8 mouse cellular contexts compared by ENCODE assay signal in the genomic region with DNA sequence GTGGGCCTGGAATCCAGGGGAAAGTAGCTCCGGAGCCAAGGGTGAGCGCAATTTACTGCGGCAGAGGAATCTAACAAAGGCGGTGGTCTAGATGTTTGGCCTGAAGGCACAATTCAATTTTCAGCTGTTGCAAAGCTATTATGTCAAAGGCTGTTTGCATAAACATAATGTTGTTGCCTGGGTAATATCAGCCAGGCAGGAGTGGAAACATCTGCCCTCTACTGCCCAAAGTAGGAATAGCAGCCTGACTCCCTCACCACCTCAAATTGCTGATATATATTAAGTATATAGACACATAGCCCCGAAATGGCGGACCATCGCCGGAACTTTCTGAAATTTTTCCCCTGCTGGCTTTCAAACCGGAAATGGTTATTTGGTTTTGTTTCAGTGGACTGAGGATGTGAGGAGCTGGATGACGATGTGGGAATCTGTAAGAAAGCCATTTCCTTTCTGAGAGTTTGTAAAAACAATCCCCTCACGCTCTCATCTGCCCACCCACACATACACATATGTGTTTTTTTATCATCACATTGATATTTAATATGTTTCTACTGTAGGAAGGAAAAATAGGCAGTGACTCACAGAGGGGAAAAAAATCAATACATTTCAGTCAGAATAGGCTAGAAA.
DNase-seq lines count a peak whose midpoint lies in the region; ATAC-seq and TF ChIP-seq lines count a peak whose summit lies in the region.

No protein-coding gene starts in this region.

- no peak overlapping the region for H3K9ac ChIP-seq in heart, embryonic 14.5 days (ENCODE audit: low read length)
- H3K9ac ChIP-seq in liver, postnatal 0 days (replicated peaks): no peak overlapping the region

- ATAC-seq in heart, embryonic 14.5 days (ENCODE audit: insufficient number of reproducible peaks, insufficient read depth, low FRiP score, low read depth): no peak
- no peak for ATAC-seq in liver, postnatal 0 days
- peak; percentile 56; the same call in 1 of the 2 replicates for ATAC-seq in neutrophil, adult 5-6 weeks (ENCODE audit: extremely low read depth, insufficient number of reproducible peaks, low FRiP score, poor library complexity, severe bottlenecking)

- 0 out of 2 replicates have a peak overlapping the region, but pooled peaks have one; percentile 12 for H3K4me2 ChIP-seq in heart, embryonic 14.5 days (ENCODE audit: low read length)
- no peak overlapping the region for H3K4me2 ChIP-seq in liver, postnatal 0 days (ENCODE audit: low read depth, low read length)

- DNase-seq in CD8-positive naive resting alpha-beta T cell, adult 2 months (ENCODE audit: low read depth in 2 of 2, low spot score in 2 of 2): peak; percentile 30 to 44
- DNase-seq in brain, embryonic 14.5 days (ENCODE audit: low read depth): peak; percentile 88
- DNase-seq in forebrain, embryonic 10.5 days (ENCODE audit: extremely low spot score, low spot score): peak; percentile 54
- peak; percentile 39 to 76 for DNase-seq in kidney, postnatal 36 days
- peak; percentile 69 for DNase-seq in liver, postnatal 0 days
- DNase-seq in thymus, adult 2 months: peak; percentile 55

- no peak overlapping the region for H3K27ac ChIP-seq in forebrain, embryonic 10.5 days
- H3K27ac ChIP-seq in heart, embryonic 14.5 days (replicated peaks in 1 of 2; ENCODE audit: control insufficient read depth in 1 of 2, insufficient read depth in 1 of 2, low read depth in 2 of 2, low read length in 2 of 2): peak overlapping the region; percentile 6 to 34; a peak in 3 of 4 replicates
- H3K27ac ChIP-seq in liver, postnatal 0 days (ENCODE audit: low read depth): no peak overlapping the region
- H3K27ac ChIP-seq in thymus, adult 2 months (ENCODE audit: control insufficient read depth, insufficient read depth, low read length): no peak overlapping the region

- TF ChIP-seq EP300 in liver, postnatal 0 days (IDR thresholded peaks at IDR 0.05; ENCODE audit: low read depth): no peak

- no peaks in the 10 kb centered on the region for H3K27me3 ChIP-seq in forebrain, embryonic 10.5 days (ENCODE audit: poor library complexity, severe bottlenecking)
- no peaks in the 10 kb centered on the region for H3K27me3 ChIP-seq in heart, embryonic 14.5 days (ENCODE audit: control insufficient read depth, insufficient read depth, low read length)
- H3K27me3 ChIP-seq in liver, postnatal 0 days (ENCODE audit: insufficient read depth, low read length): no peaks in the 10 kb centered on the region
- H3K27me3 ChIP-seq in thymus, adult 2 months (ENCODE audit: control insufficient read depth, insufficient read depth, low read length): no peaks in the 10 kb centered on the region

- TF ChIP-seq CTCF in brain, embryonic 14.5 days (IDR thresholded peaks at IDR 0.05; ENCODE audit: borderline replicate concordance, extremely low read depth, insufficient read depth, insufficient read length): peak; percentile 82
- TF ChIP-seq CTCF in liver, postnatal 0 days (IDR thresholded peaks at IDR 0.05; ENCODE audit: low read depth): peak; percentile 79
- no peak for TF ChIP-seq CTCF in thymus, adult 2 months (IDR thresholded peaks at IDR 0.05; ENCODE audit: borderline replicate concordance, control insufficient read depth, extremely low read depth, insufficient read depth, low read length, poor library complexity)

- 80% methylated on average over 11 of the region's 11 CpGs for WGBS in forebrain, embryonic 10.5 days
- WGBS in heart, embryonic 14.5 days: 54% methylated on average over 11 of the region's 11 CpGs
- 60% methylated on average over 11 of the region's 11 CpGs for WGBS in liver, postnatal 0 days (ENCODE audit: insufficient replicate concordance)
- 55% methylated on average over 11 of the region's 11 CpGs for WGBS in thymus, adult 2 months

- no peak overlapping the region for H3K4me3 ChIP-seq in forebrain, embryonic 10.5 days
- H3K4me3 ChIP-seq in heart, embryonic 14.5 days (ENCODE audit: control insufficient read depth in 1 of 2, insufficient read depth in 1 of 2, low read depth in 1 of 2, low read length in 2 of 2): no peak overlapping the region
- no peak overlapping the region for H3K4me3 ChIP-seq in liver, postnatal 0 days (ENCODE audit: low read depth, low read length)
- no peak overlapping the region for H3K4me3 ChIP-seq in thymus, adult 2 months (ENCODE audit: control insufficient read depth, insufficient read depth, low read length)

- no peaks in the 10 kb centered on the region for H3K36me3 ChIP-seq in forebrain, embryonic 10.5 days (replicated peaks)
- no peaks in the 10 kb centered on the region for H3K36me3 ChIP-seq in heart, embryonic 14.5 days (ENCODE audit: control insufficient read depth, insufficient read depth, low read length)
- H3K36me3 ChIP-seq in liver, postnatal 0 days (replicated peaks; ENCODE audit: insufficient read depth, low read length): no peaks in the 10 kb centered on the region
- H3K36me3 ChIP-seq in thymus, adult 2 months (ENCODE audit: control insufficient read depth, insufficient read depth, low read length): no peaks in the 10 kb centered on the region

- H3K9me3 ChIP-seq in forebrain, embryonic 10.5 days: no peaks in the 10 kb centered on the region
- H3K9me3 ChIP-seq in heart, embryonic 14.5 days (ENCODE audit: control insufficient read depth, low read length): no peaks in the 10 kb centered on the region
- no peaks in the 10 kb centered on the region for H3K9me3 ChIP-seq in liver, postnatal 0 days (ENCODE audit: low read length)

- TF ChIP-seq POLR2A in brain, embryonic 14.5 days (IDR thresholded peaks at IDR 0.05; ENCODE audit: borderline replicate concordance, extremely low read depth, insufficient read depth, insufficient read length, poor library complexity, severe bottlenecking): no peak
- no peak for TF ChIP-seq POLR2A in thymus, adult 2 months (IDR thresholded peaks at IDR 0.05; ENCODE audit: control insufficient read depth, extremely low read depth, insufficient read depth, low read length, poor library complexity)

- no peaks in the 10 kb centered on the region for H3K4me1 ChIP-seq in forebrain, embryonic 10.5 days
- peaks cover 8 to 9% of the 10 kb centered on the region in 2 experiments for H3K4me1 ChIP-seq in heart, embryonic 14.5 days (ENCODE audit: control insufficient read depth in 2 of 2, insufficient read depth in 2 of 2, low read length in 2 of 2)
- H3K4me1 ChIP-seq in liver, postnatal 0 days (ENCODE audit: insufficient read depth): no peaks in the 10 kb centered on the region
- no peaks in the 10 kb centered on the region for H3K4me1 ChIP-seq in thymus, adult 2 months (replicated peaks; ENCODE audit: control insufficient read depth, insufficient read depth, low read length)

Comparison
In these comparisons a context has a peak if more than half of its experiments do, and no peak if none do; other contexts are left out.
1. DNase-seq: peak in every context shown above with its lines; median percentile 88 in brain, embryonic 14.5 days; 69 in liver, postnatal 0 days; 58 in kidney, postnatal 36 days; 55 in thymus, adult 2 months; 54 in forebrain, embryonic 10.5 days; 37 in CD8-positive naive resting alpha-beta T cell, adult 2 months.
2. H3K27ac ChIP-seq: peak in heart, embryonic 14.5 days (2 of 2); none in forebrain, embryonic 10.5 days (single experiment), liver, postnatal 0 days (single experiment) and thymus, adult 2 months (single experiment).